8 mouse cellular contexts compared by ENCODE assay signal in genomic region chr6:72597083-72597874, GRCm38 (mm10). TPM values are rescaled to one million over a fixed set of nuclear protein-coding genes. Genes with fewer than 3 reads are reported as not detected.
DNase-seq lines count a peak whose midpoint lies in the region; ATAC-seq and TF ChIP-seq lines count a peak whose summit lies in the region.

No protein-coding gene starts in this region.

- H3K27ac ChIP-seq in ES-E14 (ENCODE audit: insufficient read depth, low read depth, low read length, poor library complexity, severe bottlenecking) = no peak overlapping the region
- H3K27ac ChIP-seq in embryonic facial prominence, embryonic 15.5 days (replicated peaks) = peak overlapping the region; percentile 63; the same call in 1 of the 2 replicates
- H3K27ac ChIP-seq in hindbrain, embryonic 15.5 days (replicated peaks) = peak overlapping the region; percentile 69
- H3K27ac ChIP-seq in stomach, embryonic 15.5 days = peak overlapping the region; percentile 62

- peaks cover 0 to 2% of the 10 kb centered on the region in 2 experiments; a peak in 1 of 4 replicates for H3K4me1 ChIP-seq in ES-E14 (ENCODE audit: control insufficient read depth in 2 of 2, insufficient read depth in 2 of 2, low read length in 2 of 2, poor library complexity in 1 of 2)
- H3K4me1 ChIP-seq in embryonic facial prominence, embryonic 15.5 days = peaks cover 22% of the 10 kb centered on the region
- H3K4me1 ChIP-seq in hindbrain, embryonic 15.5 days (replicated peaks) = peaks cover 21% of the 10 kb centered on the region
- H3K4me1 ChIP-seq in stomach, embryonic 15.5 days = peaks cover 6% of the 10 kb centered on the region

- no peaks in the 10 kb centered on the region for H3K9me3 ChIP-seq in ES-E14 (ENCODE audit: control insufficient read depth, insufficient read depth, low read depth, low read length)
- no peaks in the 10 kb centered on the region for H3K9me3 ChIP-seq in embryonic facial prominence, embryonic 15.5 days (replicated peaks)
- no peaks in the 10 kb centered on the region for H3K9me3 ChIP-seq in hindbrain, embryonic 15.5 days
- no peaks in the 10 kb centered on the region for H3K9me3 ChIP-seq in stomach, embryonic 15.5 days

- peak overlapping the region; percentile 36; the same call in 1 of the 2 replicates for H3K9ac ChIP-seq in ES-E14 (ENCODE audit: insufficient read depth, low read depth, low read length, poor library complexity, severe bottlenecking)
- H3K9ac ChIP-seq in embryonic facial prominence, embryonic 15.5 days = peak overlapping the region; percentile 77; the same call in 1 of the 2 replicates
- H3K9ac ChIP-seq in hindbrain, embryonic 15.5 days = peak overlapping the region; percentile 76
- peak overlapping the region; percentile 57 for H3K9ac ChIP-seq in stomach, embryonic 15.5 days

- H3K27me3 ChIP-seq in embryonic facial prominence, embryonic 15.5 days = no peaks in the 10 kb centered on the region
- no peaks in the 10 kb centered on the region for H3K27me3 ChIP-seq in hindbrain, embryonic 15.5 days
- H3K27me3 ChIP-seq in stomach, embryonic 15.5 days (replicated peaks) = no peaks in the 10 kb centered on the region

- peak overlapping the region; percentile 65 for H3K4me2 ChIP-seq in embryonic facial prominence, embryonic 15.5 days (replicated peaks)
- H3K4me2 ChIP-seq in hindbrain, embryonic 15.5 days = peak overlapping the region; percentile 80
- peak overlapping the region; percentile 65 for H3K4me2 ChIP-seq in stomach, embryonic 15.5 days

- no peak for ATAC-seq in embryonic facial prominence, embryonic 15.5 days (ENCODE audit: insufficient number of reproducible peaks, low FRiP score, low TSS enrichment, low read depth)
- no peak for ATAC-seq in hindbrain, embryonic 15.5 days (ENCODE audit: low FRiP score, low read depth)
- no peak for ATAC-seq in stomach, embryonic 15.5 days (ENCODE audit: insufficient read depth, low FRiP score, low read depth)
- ATAC-seq in monocyte, adult 5-6 weeks (replicated peaks; ENCODE audit: insufficient number of reproducible peaks, low FRiP score, low TSS enrichment, poor library complexity, severe bottlenecking) = no peak

- peak; percentile 96 for DNase-seq in heart, adult 11 months
- no peak for DNase-seq in heart, postnatal 25 days (ENCODE audit: low spot score)
- DNase-seq in ES-E14 (ENCODE audit: low read depth, low spot score) = no peak
- DNase-seq in lung, adult 18-20 months = peak; percentile 32 to 39

- peak overlapping the region; percentile 64 to 89; a peak in 3 of 4 replicates for H3K4me3 ChIP-seq in ES-E14 (ENCODE audit: insufficient read depth in 1 of 2, low read depth in 1 of 2, low read length in 2 of 2, poor library complexity in 1 of 2, severe bottlenecking in 1 of 2)
- H3K4me3 ChIP-seq in embryonic facial prominence, embryonic 15.5 days (replicated peaks) = peak overlapping the region; percentile 69
- peak overlapping the region; percentile 64 for H3K4me3 ChIP-seq in hindbrain, embryonic 15.5 days
- peak overlapping the region; percentile 71 for H3K4me3 ChIP-seq in stomach, embryonic 15.5 days (replicated peaks)

- intact Hi-C loops in heart, postnatal 25 days (cut with DNase I) = no loop called here

- WGBS in embryonic facial prominence, embryonic 15.5 days = 36% methylated on average over 13 of the region's 13 CpGs
- 52% methylated on average over 13 of the region's 13 CpGs for WGBS in hindbrain, embryonic 15.5 days
- 26% methylated on average over 13 of the region's 13 CpGs for WGBS in stomach, embryonic 15.5 days

- H3K36me3 ChIP-seq in ES-E14 (ENCODE audit: control insufficient read depth, insufficient read depth, low read length, poor library complexity, severe bottlenecking) = no peaks in the 10 kb centered on the region
- H3K36me3 ChIP-seq in embryonic facial prominence, embryonic 15.5 days = no peaks in the 10 kb centered on the region
- no peaks in the 10 kb centered on the region for H3K36me3 ChIP-seq in hindbrain, embryonic 15.5 days
- H3K36me3 ChIP-seq in stomach, embryonic 15.5 days = no peaks in the 10 kb centered on the region

- in situ Hi-C loops in ES-E14 (cut with MboI; ENCODE audit: low sequenced_read_pairs in 2 of 2, unreplicated experiment in 2 of 2) = no loop called here

TF ChIP-seq in ES-E14, 5 proteins besides CTCF, POLR2A, EP300 and RAD21:
- TF ChIP-seq MAFK (IDR thresholded peaks at IDR 0.05; ENCODE audit: insufficient read depth, low read depth, low read length) (no peak), ZC3H11A (IDR thresholded peaks at IDR 0.05; ENCODE audit: borderline replicate concordance, low read depth, low read length) (no peak), CHD2 (IDR thresholded peaks at IDR 0.05; ENCODE audit: low read depth, low read length) (no peak), HCFC1 (IDR thresholded peaks at IDR 0.05; ENCODE audit: borderline replicate concordance, insufficient read depth, low read length) (no peak), ZNF384 (IDR thresholded peaks at IDR 0.05; ENCODE audit: low read depth, low read length) (no peak)

RNA-seq across cellular contexts. Expression of gene Elmod3, which starts 0.9 kb away (rescaled TPM):
- total RNA-seq in heart, postnatal 25 days (2021) = 10 to 100 TPM; 11.3 to 19.8 TPM
- total RNA-seq in ES-E14 (2012; rRNA removed) = 4.3 and 4.8 TPM in 2 replicates
- polyA plus RNA-seq in embryonic facial prominence, embryonic 15.5 days (2015; fragmentation: Nextera tagmentation; extraction: Ambion mirVana) = 18.8 and 23.9 TPM in 2 replicates
- polyA plus RNA-seq in hindbrain, embryonic 15.5 days (2015; fragmentation: Nextera tagmentation; extraction: Ambion mirVana) = 15.9 and 17.1 TPM in 2 replicates
- polyA plus RNA-seq in stomach, embryonic 15.5 days (2015; fragmentation: Nextera tagmentation; extraction: Ambion mirVana) = 13.7 and 15.9 TPM in 2 replicates
- 7.6 to 8.8 TPM (median 8.0 TPM) in 3 replicates for total RNA-seq in monocyte, adult 5-6 weeks (2017)

RNA-seq across cellular contexts. Expression of gene Retsat, which starts 1.0 kb away (rescaled TPM):
- total RNA-seq in heart, postnatal 25 days (2021) = 100 to 1,000 TPM; 155 to 157 TPM
- 20.2 and 39.6 TPM in 2 replicates for total RNA-seq in ES-E14 (2012; rRNA removed)
- polyA plus RNA-seq in embryonic facial prominence, embryonic 15.5 days (2015; fragmentation: Nextera tagmentation; extraction: Ambion mirVana) = 18.1 and 18.7 TPM in 2 replicates
- 5.9 and 7.0 TPM in 2 replicates for polyA plus RNA-seq in hindbrain, embryonic 15.5 days (2015; fragmentation: Nextera tagmentation; extraction: Ambion mirVana)
- 21.5 and 22.3 TPM in 2 replicates for polyA plus RNA-seq in stomach, embryonic 15.5 days (2015; fragmentation: Nextera tagmentation; extraction: Ambion mirVana)
- total RNA-seq in monocyte, adult 5-6 weeks (2017) = 2.9 to 10.9 TPM (median 6.6 TPM) in 3 replicates

RNA-seq across cellular contexts. Expression of gene Tgoln1, which starts 19.5 kb away (rescaled TPM):
- total RNA-seq in heart, postnatal 25 days (2021) = 10 to 100 TPM; 46.3 to 50.5 TPM
- total RNA-seq in ES-E14 (2012; rRNA removed) = 56.4 and 57.7 TPM in 2 replicates
- polyA plus RNA-seq in embryonic facial prominence, embryonic 15.5 days (2015; fragmentation: Nextera tagmentation; extraction: Ambion mirVana) = 26.9 and 27.3 TPM in 2 replicates
- polyA plus RNA-seq in hindbrain, embryonic 15.5 days (2015; fragmentation: Nextera tagmentation; extraction: Ambion mirVana) = 34.6 and 35.9 TPM in 2 replicates
- 34.0 and 38.4 TPM in 2 replicates for polyA plus RNA-seq in stomach, embryonic 15.5 days (2015; fragmentation: Nextera tagmentation; extraction: Ambion mirVana)
- total RNA-seq in monocyte, adult 5-6 weeks (2017) = 123 to 195 TPM (median 136 TPM) in 3 replicates

RNA-seq across cellular contexts. Expression of gene Capg, which starts 53.1 kb away (rescaled TPM):
- 1 to 10 TPM; 6.5 to 8.7 TPM for total RNA-seq in heart, postnatal 25 days (2021)
- 41.8 and 58.4 TPM in 2 replicates for total RNA-seq in ES-E14 (2012; rRNA removed)
- 122 and 132 TPM in 2 replicates for polyA plus RNA-seq in embryonic facial prominence, embryonic 15.5 days (2015; fragmentation: Nextera tagmentation; extraction: Ambion mirVana)
- polyA plus RNA-seq in hindbrain, embryonic 15.5 days (2015; fragmentation: Nextera tagmentation; extraction: Ambion mirVana) = 8.0 and 9.3 TPM in 2 replicates
- polyA plus RNA-seq in stomach, embryonic 15.5 days (2015; fragmentation: Nextera tagmentation; extraction: Ambion mirVana) = 80.9 and 98.6 TPM in 2 replicates
- total RNA-seq in monocyte, adult 5-6 weeks (2017) = 54.4 to 71.6 TPM (median 54.8 TPM) in 3 replicates

Comparison
In these comparisons a context has a peak if more than half of its experiments do, and no peak if none do; other contexts are left out.
1. DNase-seq: peak in heart, adult 11 months (single experiment) and lung, adult 18-20 months (2 of 2); none in heart, postnatal 25 days (single experiment) and ES-E14 (single experiment).
2. Peak in every context shown above with its lines, with median percentiles within 50 percentile points of each other: H3K4me3 ChIP-seq, H3K9ac ChIP-seq and H3K4me2 ChIP-seq.